Mouse (Mus musculus): ENCODE data around the gene Emilin2. TPM values are rescaled to one million over a fixed set of nuclear protein-coding genes. Genes with fewer than 3 reads are reported as not detected.

The Emilin2 gene
- polyA plus RNA-seq, 1 experiment from 2014 or later: 31.3 TPM

DNA sequence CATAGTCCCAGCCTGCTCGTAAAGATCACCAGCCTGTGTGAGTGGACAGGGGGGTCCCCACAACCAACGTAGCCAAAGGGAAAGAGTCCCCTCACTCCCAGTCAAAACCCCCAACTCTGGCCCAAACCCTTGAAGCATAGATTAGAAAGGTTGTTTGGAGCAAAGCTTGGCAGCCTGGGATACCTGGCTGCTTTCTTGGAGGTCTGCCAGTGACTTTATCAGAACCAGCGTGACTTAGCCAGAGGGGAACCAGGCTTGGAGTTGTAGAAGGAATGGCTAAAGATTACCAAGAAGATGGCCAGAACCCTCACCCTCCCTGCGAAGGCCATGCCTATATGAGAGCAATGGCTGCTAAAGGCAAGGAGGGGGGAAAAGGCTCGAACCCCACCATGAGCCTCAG lies 57.7 kb downstream of the Emilin2 start:
- peaks cover 45% of the 10 kb centered on the region for H3K4me1 ChIP-seq (replicated peaks; ENCODE audit: control insufficient read depth, insufficient read depth, low read length)
- peak overlapping the region; percentile 8; the same call in 1 of the 2 replicates for H3K4me2 ChIP-seq
- no peak for DNase-seq (ENCODE audit: low spot score)
- H3K4me3 ChIP-seq (ENCODE audit: low read depth, low read length): no peak overlapping the region
- H3K36me3 ChIP-seq (ENCODE audit: control insufficient read depth, insufficient read depth, low read length): peaks cover 5% of the 10 kb centered on the region; the same call in 1 of the 2 replicates
- WGBS: 85% methylated on average over 5 of the region's 5 CpGs
- no peak overlapping the region for H3K27ac ChIP-seq (ENCODE audit: low read depth, low read length)
- H3K9me3 ChIP-seq (ENCODE audit: control insufficient read depth, low read length): no peaks in the 10 kb centered on the region
- no peaks in the 10 kb centered on the region for H3K27me3 ChIP-seq (replicated peaks; ENCODE audit: control insufficient read depth, insufficient read depth, low read length)
- no peak overlapping the region for H3K9ac ChIP-seq (ENCODE audit: low read depth, low read length)
- no peak for ATAC-seq (replicated peaks; ENCODE audit: low FRiP score)

DNA sequence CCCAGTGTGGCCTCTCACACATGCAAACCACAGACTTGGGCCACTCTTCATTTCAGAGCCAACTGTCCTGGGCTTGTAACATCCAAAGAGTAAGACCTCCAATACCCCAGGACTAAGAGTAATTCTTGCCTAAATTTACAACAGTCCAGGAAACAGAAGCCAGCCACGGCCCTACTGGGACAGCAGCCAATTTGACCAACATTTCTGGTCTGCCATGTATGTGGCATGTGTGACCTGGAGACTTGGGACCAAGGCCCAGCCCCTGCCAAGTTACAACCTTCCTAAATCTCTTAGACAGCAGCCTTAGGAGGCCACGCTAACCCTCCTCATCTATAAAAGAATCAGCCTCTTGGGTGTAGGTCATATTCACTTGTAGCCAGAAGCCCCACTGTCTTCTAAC lies 58.4 kb downstream of the Emilin2 start:
- ATAC-seq (replicated peaks; ENCODE audit: low FRiP score) (no peak), DNase-seq (ENCODE audit: low spot score) (no peak)
- Histone ChIP-seq H3K4me2 (no peak overlapping the region), H3K9me3 (ENCODE audit: control insufficient read depth, low read length) (no peaks in the 10 kb centered on the region), H3K9ac (ENCODE audit: low read depth, low read length) (no peak overlapping the region), H3K4me1 (replicated peaks; ENCODE audit: control insufficient read depth, insufficient read depth, low read length) (peaks cover 41% of the 10 kb centered on the region), H3K36me3 (ENCODE audit: control insufficient read depth, insufficient read depth, low read length) (peaks cover 5% of the 10 kb centered on the region; the same call in 1 of the 2 replicates), H3K4me3 (ENCODE audit: low read depth, low read length) (no peak overlapping the region), H3K27ac (ENCODE audit: low read depth, low read length) (no peak overlapping the region), H3K27me3 (replicated peaks; ENCODE audit: control insufficient read depth, insufficient read depth, low read length) (no peaks in the 10 kb centered on the region)
- 90% methylated on average over 2 of the region's 2 CpGs for WGBS

DNA sequence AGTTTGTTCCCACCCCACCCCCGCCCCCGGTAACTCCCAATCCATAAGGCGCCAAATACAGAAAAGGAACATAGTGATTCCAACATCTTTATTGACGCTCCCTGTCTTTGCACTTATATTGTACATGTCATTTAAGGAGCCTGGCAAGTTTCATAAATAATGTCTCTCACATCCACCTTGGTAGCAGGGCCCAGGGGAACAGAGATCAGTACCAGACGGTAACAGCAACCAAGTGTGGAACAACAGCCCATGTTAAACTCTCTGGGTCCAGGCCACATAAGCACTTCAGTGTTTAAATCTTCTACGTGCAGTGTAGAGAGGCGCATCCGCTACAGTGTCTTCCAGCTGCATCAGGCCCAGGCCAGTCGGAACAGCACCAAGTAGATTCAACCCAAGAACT lies 59.7 kb downstream of the Emilin2 start:
- no peaks in the 10 kb centered on the region for H3K27me3 ChIP-seq (replicated peaks; ENCODE audit: control insufficient read depth, insufficient read depth, low read length)
- H3K4me3 ChIP-seq (ENCODE audit: low read depth, low read length): no peak overlapping the region
- ATAC-seq (replicated peaks; ENCODE audit: low FRiP score) (no peak), DNase-seq (ENCODE audit: low spot score) (no peak)
- no peak overlapping the region for H3K9ac ChIP-seq (ENCODE audit: low read depth, low read length)
- H3K9me3 ChIP-seq (ENCODE audit: control insufficient read depth, low read length): no peaks in the 10 kb centered on the region
- H3K4me1 ChIP-seq (replicated peaks; ENCODE audit: control insufficient read depth, insufficient read depth, low read length): peaks cover 33% of the 10 kb centered on the region
- H3K36me3 ChIP-seq (ENCODE audit: control insufficient read depth, insufficient read depth, low read length): peaks cover 10% of the 10 kb centered on the region
- no peak overlapping the region for H3K27ac ChIP-seq (ENCODE audit: low read depth, low read length)
- WGBS: 87% methylated on average over 9 of the region's 9 CpGs
- no peak overlapping the region for H3K4me2 ChIP-seq

DNA sequence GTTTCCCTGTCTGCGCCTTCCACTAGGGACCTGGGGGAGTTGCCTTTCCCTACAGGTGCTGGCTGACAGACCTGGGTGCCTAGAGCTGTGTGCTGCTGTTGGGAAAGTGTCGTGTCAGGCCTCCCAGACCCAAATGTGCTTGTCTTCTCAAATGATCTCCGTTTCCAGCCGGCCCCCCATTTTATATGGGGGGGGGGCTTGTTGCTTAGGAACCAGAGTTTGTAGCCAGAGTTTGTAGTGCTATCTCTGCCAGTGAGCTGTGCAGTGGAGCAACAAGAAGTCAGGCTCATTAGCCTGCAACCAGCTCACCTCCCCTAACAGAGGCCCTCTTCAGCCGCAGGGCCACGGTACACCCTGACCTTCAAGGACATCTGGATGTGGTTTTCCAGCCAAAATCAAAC lies 60.2 kb downstream of the Emilin2 start:
- ATAC-seq (replicated peaks; ENCODE audit: low FRiP score): no peak
- peaks cover 29% of the 10 kb centered on the region for H3K4me1 ChIP-seq (replicated peaks; ENCODE audit: control insufficient read depth, insufficient read depth, low read length)
- H3K36me3 ChIP-seq (ENCODE audit: control insufficient read depth, insufficient read depth, low read length): peaks cover 14% of the 10 kb centered on the region
- no peaks in the 10 kb centered on the region for H3K27me3 ChIP-seq (replicated peaks; ENCODE audit: control insufficient read depth, insufficient read depth, low read length)
- H3K27ac ChIP-seq (ENCODE audit: low read depth, low read length): peak overlapping the region; percentile 28
- 63% methylated on average over 6 of the region's 6 CpGs for WGBS
- no peak for DNase-seq (ENCODE audit: low spot score)
- H3K9me3 ChIP-seq (ENCODE audit: control insufficient read depth, low read length): no peaks in the 10 kb centered on the region
- H3K4me3 ChIP-seq (ENCODE audit: low read depth, low read length): no peak overlapping the region
- H3K9ac ChIP-seq (ENCODE audit: low read depth, low read length): no peak overlapping the region
- H3K4me2 ChIP-seq: no peak overlapping the region

DNA sequence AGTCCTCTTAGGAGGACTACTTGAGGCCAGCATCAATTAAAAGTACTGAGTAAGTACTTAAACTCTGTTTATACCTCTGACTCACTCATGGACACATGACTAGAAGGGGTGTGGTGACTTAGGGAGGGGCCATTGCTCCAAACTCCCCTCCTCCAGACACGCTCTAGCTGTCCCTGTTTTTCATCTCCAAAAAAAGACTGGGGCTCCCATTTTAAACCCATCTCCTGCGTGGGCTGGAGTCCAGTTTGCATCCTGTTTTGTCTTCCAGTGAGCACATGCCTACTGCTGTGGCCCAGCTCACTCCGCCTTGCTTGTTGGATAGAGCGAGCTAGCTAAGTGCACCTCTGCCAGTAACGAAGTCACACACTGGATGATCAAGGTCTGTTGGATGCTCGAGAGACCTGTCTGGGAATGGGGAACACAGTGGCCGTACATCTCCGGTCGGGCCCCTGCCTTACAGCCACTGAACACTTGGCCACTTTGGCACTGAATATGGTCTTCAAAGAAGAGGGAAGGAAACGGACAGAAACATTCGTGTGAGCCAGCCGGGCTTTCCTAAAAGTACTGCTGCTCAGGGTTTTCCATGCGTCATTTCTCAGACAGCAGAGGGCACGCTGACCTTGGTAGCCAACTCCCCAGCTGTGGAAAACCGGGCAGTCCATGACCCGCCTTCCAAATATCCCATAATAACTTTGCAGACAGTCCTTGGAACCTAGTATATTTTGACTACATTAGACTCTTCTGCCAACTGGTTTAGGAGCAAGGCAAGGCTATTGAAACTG lies 60.8 kb downstream of the Emilin2 start:
- no peak overlapping the region for H3K4me3 ChIP-seq (ENCODE audit: low read depth, low read length)
- ATAC-seq (replicated peaks; ENCODE audit: low FRiP score): peak; percentile 33; the same call in 1 of the 2 replicates
- no peak for DNase-seq (ENCODE audit: low spot score)
- WGBS: 76% methylated on average over 16 of the region's 16 CpGs
- H3K4me1 ChIP-seq (replicated peaks; ENCODE audit: control insufficient read depth, insufficient read depth, low read length): peaks cover 23% of the 10 kb centered on the region
- no peaks in the 10 kb centered on the region for H3K9me3 ChIP-seq (ENCODE audit: control insufficient read depth, low read length)
- peak overlapping the region; percentile 28 for H3K27ac ChIP-seq (ENCODE audit: low read depth, low read length)
- H3K4me2 ChIP-seq: no peak overlapping the region
- H3K36me3 ChIP-seq (ENCODE audit: control insufficient read depth, insufficient read depth, low read length): peaks cover 19% of the 10 kb centered on the region
- no peak overlapping the region for H3K9ac ChIP-seq (ENCODE audit: low read depth, low read length)
- no peaks in the 10 kb centered on the region for H3K27me3 ChIP-seq (replicated peaks; ENCODE audit: control insufficient read depth, insufficient read depth, low read length)

DNA sequence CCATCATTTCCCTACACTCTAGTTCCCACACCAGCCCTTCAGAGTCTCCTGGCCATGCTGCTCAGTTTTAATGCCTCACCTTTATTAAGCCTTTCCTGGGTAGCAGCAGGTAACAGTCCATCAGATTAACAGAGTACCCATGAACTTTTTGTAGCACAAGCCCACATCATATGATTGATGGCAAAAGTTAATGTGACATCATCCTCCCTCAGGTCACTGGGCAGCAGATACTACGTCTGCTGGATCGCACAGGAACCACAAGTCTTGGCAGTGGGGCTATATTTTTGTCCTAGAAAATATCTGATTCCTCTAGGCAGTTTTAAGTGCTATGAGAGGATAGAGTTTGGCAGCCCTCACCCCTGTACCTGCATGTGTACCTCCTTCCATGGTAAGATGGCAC lies 61.7 kb downstream of the Emilin2 start:
- Histone ChIP-seq H3K27me3 (replicated peaks; ENCODE audit: control insufficient read depth, insufficient read depth, low read length) (no peaks in the 10 kb centered on the region), H3K36me3 (ENCODE audit: control insufficient read depth, insufficient read depth, low read length) (peaks cover 26% of the 10 kb centered on the region), H3K27ac (ENCODE audit: low read depth, low read length) (no peak overlapping the region), H3K9ac (ENCODE audit: low read depth, low read length) (no peak overlapping the region), H3K4me1 (replicated peaks; ENCODE audit: control insufficient read depth, insufficient read depth, low read length) (peaks cover 19% of the 10 kb centered on the region), H3K9me3 (ENCODE audit: control insufficient read depth, low read length) (no peaks in the 10 kb centered on the region), H3K4me2 (no peak overlapping the region), H3K4me3 (ENCODE audit: low read depth, low read length) (no peak overlapping the region)
- ATAC-seq (replicated peaks; ENCODE audit: low FRiP score) (no peak), DNase-seq (ENCODE audit: low spot score) (no peak)
- WGBS: 67% methylated on average over 2 of the region's 2 CpGs

DNA sequence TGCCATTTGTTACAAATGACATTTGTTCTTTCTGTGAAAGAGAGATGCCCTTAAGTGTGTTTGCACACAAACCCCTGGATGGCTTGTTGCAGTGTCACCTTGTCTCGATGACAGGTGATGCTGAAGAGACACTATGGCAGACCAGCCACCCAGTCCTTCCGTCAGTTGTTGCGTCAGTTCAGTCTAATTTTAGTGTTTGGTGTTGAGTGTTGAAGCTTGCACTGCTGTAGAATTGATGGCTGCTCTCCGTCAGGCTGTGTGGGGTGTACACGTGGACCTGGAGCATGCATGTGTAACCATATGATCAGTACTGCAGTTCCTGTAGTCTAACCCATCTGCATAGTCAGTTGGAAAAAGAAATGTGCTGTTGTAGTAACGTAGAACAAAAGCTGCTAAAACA lies 62.8 kb downstream of the Emilin2 start:
- DNase-seq (ENCODE audit: low spot score): no peak
- Histone ChIP-seq H3K36me3 (ENCODE audit: control insufficient read depth, insufficient read depth, low read length) (peaks cover 28% of the 10 kb centered on the region), H3K9me3 (ENCODE audit: control insufficient read depth, low read length) (no peaks in the 10 kb centered on the region), H3K27ac (ENCODE audit: low read depth, low read length) (no peak overlapping the region), H3K4me2 (no peak overlapping the region), H3K4me1 (replicated peaks; ENCODE audit: control insufficient read depth, insufficient read depth, low read length) (peaks cover 17% of the 10 kb centered on the region), H3K4me3 (ENCODE audit: low read depth, low read length) (no peak overlapping the region), H3K27me3 (replicated peaks; ENCODE audit: control insufficient read depth, insufficient read depth, low read length) (no peaks in the 10 kb centered on the region), H3K9ac (ENCODE audit: low read depth, low read length) (no peak overlapping the region)
- ATAC-seq (replicated peaks; ENCODE audit: low FRiP score): no peak
- WGBS: 83% methylated on average over 6 of the region's 6 CpGs

DNA sequence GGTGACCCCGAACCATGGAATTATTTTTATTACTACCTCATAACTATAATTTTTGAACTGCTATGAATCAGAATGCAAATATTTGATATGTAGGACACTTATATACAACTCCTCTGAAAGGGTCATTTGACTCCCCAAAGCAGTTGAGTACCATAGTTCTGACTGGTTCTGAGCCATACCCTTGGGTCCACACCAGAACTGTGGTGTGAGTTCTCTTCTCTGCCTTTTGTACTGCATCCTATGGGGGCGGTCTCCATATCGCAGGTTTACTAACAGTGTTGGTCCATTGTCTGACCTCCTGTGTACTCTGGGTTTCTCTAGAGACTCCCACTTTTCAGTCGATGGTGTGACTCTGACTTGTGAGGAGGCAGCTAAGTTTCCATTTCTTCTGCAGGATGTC lies 65.8 kb downstream of the Emilin2 start:
- no peak overlapping the region for H3K4me3 ChIP-seq (ENCODE audit: low read depth, low read length)
- DNase-seq (ENCODE audit: low spot score): no peak
- no peak overlapping the region for H3K9ac ChIP-seq (ENCODE audit: low read depth, low read length)
- 93% methylated on average over 4 of the region's 4 CpGs for WGBS
- peaks cover 49% of the 10 kb centered on the region for H3K36me3 ChIP-seq (ENCODE audit: control insufficient read depth, insufficient read depth, low read length)
- H3K9me3 ChIP-seq (ENCODE audit: control insufficient read depth, low read length): no peaks in the 10 kb centered on the region
- no peak for ATAC-seq (replicated peaks; ENCODE audit: low FRiP score)
- peaks cover 10% of the 10 kb centered on the region for H3K4me1 ChIP-seq (replicated peaks; ENCODE audit: control insufficient read depth, insufficient read depth, low read length)
- no peak overlapping the region for H3K4me2 ChIP-seq
- no peaks in the 10 kb centered on the region for H3K27me3 ChIP-seq (replicated peaks; ENCODE audit: control insufficient read depth, insufficient read depth, low read length)
- no peak overlapping the region for H3K27ac ChIP-seq (ENCODE audit: low read depth, low read length)

DNA sequence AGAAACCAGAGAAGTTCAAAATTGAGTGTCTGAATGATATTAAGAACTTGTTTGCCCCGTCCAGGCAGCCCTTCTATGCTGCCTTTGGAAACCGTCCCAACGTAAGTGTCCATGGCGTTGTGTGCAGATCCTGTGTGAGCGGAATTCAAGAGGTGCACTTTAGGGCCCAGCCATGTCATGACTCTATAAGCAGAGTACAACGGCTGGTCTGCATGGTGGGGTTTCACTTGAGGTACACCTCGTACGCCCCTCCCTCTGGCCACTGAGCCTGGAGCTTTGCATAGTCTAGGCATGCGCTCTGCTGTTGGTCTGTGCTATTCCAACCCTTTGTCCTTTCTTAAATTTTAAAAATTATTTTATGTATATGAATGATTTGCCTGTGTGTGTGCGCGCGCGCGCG lies 66.6 kb downstream of the Emilin2 start:
- no peaks in the 10 kb centered on the region for H3K9me3 ChIP-seq (ENCODE audit: control insufficient read depth, low read length)
- H3K4me1 ChIP-seq (replicated peaks; ENCODE audit: control insufficient read depth, insufficient read depth, low read length): peaks cover 3% of the 10 kb centered on the region; the same call in 1 of the 2 replicates
- no peak for DNase-seq (ENCODE audit: low spot score)
- H3K4me2 ChIP-seq: no peak overlapping the region
- no peak for ATAC-seq (replicated peaks; ENCODE audit: low FRiP score)
- H3K27ac ChIP-seq (ENCODE audit: low read depth, low read length): no peak overlapping the region
- H3K27me3 ChIP-seq (replicated peaks; ENCODE audit: control insufficient read depth, insufficient read depth, low read length): no peaks in the 10 kb centered on the region
- no peak overlapping the region for H3K4me3 ChIP-seq (ENCODE audit: low read depth, low read length)
- peaks cover 56% of the 10 kb centered on the region for H3K36me3 ChIP-seq (ENCODE audit: control insufficient read depth, insufficient read depth, low read length)
- 98% methylated on average over 15 of the region's 15 CpGs for WGBS
- no peak overlapping the region for H3K9ac ChIP-seq (ENCODE audit: low read depth, low read length)

Measured in liver, embryonic 11.5 days (tissue).